Mouse (Mus musculus) layer of hippocampus, adult 2 months (tissue): ENCODE data around the gene Bloc1s4. TPM values are rescaled to one million over a fixed set of nuclear protein-coding genes. Genes with fewer than 3 reads are reported as not detected.

Experiments
- DNase-seq, 2 experiments: peaks; one replicate each; pipeline ENCODE4 v3.0.0; 2022; ENCODE audit warnings: low spot score in 2 of 2
- H3K27ac ChIP-seq: fragments of 200-600 bp; 2 replicates; pipeline ENCODE4 v1.8.1; 2022
- H3K4me3 ChIP-seq: fragments of 200-600 bp; 2 replicates; pipeline ENCODE4 v1.8.1; 2022; ENCODE audit warnings: mild to moderate bottlenecking
- CTCF ChIP-seq: fragments of 200-600 bp; conservative IDR thresholded peaks from 2 replicates; pipeline ENCODE4 v1.8.1; 2022; ENCODE audit warnings: antibody characterized with exemption, mild to moderate bottlenecking, moderate library complexity
- total RNA-seq, 2 experiments: library from RNA; stranded (reverse); gene quantifications; 2 replicates each; pipeline ENCODE4 v1.2.3; 2021

Bloc1s4 gene
- total RNA-seq, 2 experiments from 2014 or later = 22.4 to 26.0 TPM

- H3K27ac ChIP-seq = no peak overlapping the region
- no peak overlapping the region for H3K4me3 ChIP-seq
- no peak for DNase-seq
- TF ChIP-seq CTCF = no peak
Observed at GRCm38 (mm10) chr5:36720710-36721375, 27.6 kb downstream of the Bloc1s4 start.

- no peak for DNase-seq
- no peak overlapping the region for H3K4me3 ChIP-seq
- no peak overlapping the region for H3K27ac ChIP-seq
- TF ChIP-seq CTCF = no peak
Observed at GRCm38 (mm10) chr5:36720219-36720618, 28.2 kb downstream of the Bloc1s4 start.

DNA sequence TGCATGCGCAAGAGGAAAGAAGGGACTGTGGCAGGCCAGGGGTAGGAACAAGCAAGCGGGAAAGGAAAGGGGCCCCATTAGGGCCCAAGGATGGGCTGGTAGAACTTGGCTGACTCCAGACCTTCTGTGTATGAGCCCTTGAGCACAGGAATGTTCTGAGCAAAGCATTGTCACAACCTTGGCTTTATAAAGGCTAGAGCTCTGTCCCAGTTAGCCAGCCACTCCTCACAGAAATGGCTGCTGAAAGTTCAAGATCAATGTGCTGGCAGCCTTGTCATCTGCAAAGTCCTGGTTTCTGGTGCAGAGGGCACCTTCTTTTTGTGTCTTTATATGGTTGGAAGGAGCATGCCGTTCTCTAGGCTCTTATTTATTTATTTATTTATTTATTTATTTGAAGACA is 28.8 kb downstream of the Bloc1s4 start:
- H3K4me3 ChIP-seq = no peak overlapping the region
- no peak overlapping the region for H3K27ac ChIP-seq
- no peak for TF ChIP-seq CTCF
- DNase-seq = no peak

- Histone ChIP-seq H3K4me3 (no peak overlapping the region), H3K27ac (no peak overlapping the region)
- no peak for TF ChIP-seq CTCF
- DNase-seq = no peak
Observed at GRCm38 (mm10) chr5:36719135-36719534, 29.3 kb downstream of the Bloc1s4 start.

DNA sequence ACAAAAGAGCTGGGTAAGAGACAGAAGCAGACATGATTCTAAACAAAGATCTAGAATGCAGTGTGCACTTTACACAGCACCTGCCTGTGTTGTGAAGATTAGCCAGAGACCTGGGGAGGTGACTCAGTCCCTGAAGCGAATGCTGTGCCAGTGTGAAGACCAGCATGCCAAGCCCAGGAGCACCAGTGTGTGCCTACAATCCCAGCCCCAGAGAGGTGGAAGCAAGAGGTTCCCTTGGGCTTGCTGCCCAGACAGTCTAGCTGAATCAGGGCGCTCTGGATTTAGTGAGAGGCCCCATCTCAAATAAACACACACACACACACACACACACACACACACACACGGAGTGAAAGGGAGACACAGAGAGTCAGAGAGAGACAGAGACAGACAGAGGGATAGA is 30.6 kb downstream of the Bloc1s4 start:
- no peak for TF ChIP-seq CTCF
- H3K4me3 ChIP-seq = no peak overlapping the region
- no peak for DNase-seq
- no peak overlapping the region for H3K27ac ChIP-seq

DNA sequence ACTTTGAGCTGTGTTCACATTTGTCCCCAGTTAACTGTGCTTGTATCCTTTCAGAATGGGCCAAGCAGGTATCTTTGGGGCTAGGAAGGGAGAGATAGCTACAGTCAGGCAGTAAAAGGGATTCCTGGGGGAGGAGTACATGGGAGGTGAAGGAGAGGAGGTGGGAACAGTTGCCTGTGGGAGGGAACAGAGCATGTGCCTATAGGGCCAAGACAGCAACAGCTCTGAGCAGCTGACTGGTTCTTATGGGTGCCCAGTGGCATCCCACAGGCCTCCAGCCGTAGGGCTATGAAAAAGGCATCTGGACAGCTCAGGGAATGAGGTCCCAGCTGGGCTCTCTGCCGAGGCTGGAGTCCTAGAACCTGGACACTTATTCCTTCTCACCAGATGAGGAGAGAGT is 31.6 kb downstream of the Bloc1s4 start:
- TF ChIP-seq CTCF = no peak
- H3K27ac ChIP-seq = no peak overlapping the region
- no peak overlapping the region for H3K4me3 ChIP-seq
- DNase-seq = no peak

DNA sequence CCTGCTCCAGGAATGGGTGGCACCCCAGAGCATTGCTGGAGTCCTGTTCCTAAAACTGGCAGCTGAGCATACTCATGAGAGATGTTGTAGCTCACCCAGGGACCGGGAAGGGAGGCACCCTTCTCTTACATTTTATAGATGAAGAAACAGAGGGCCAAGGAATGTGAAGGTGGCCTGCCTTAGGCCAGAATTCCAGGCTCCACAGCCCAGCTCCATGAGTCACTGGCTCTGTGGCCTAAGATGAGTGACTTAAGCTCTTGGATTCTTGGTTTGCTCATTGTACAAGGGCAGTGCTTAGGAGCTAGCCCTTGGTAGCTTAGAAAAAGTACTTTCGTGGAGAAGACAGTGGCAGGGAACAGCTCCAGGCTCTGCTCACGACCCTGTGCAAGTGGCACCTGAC is 33.6 kb downstream of the Bloc1s4 start:
- H3K4me3 ChIP-seq = no peak overlapping the region
- no peak for DNase-seq
- no peak overlapping the region for H3K27ac ChIP-seq
- no peak for TF ChIP-seq CTCF

DNA sequence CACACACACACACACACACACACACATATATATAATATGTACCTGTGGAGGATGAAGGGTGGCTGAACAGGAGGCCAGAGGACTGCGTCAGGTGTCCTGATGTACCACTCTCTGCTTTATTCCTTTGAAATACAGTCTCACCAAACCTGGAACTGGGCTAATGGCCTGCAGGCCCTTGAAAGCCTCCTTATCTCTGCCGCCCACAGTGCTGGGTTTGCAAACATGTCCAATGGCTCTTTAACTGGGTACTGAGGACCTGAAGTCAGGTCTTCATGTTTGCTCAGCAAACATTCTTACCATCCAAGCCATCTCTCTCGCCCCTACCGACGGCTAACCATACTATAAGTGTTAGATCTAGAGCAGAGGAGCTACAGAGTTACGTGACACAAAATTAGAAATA is 34.8 kb downstream of the Bloc1s4 start:
- no peak overlapping the region for H3K27ac ChIP-seq
- TF ChIP-seq CTCF = no peak
- H3K4me3 ChIP-seq = no peak overlapping the region
- no peak for DNase-seq

GRCm38 (mm10) chr5:36712553-36713534 is 35.6 kb downstream of the Bloc1s4 start:
- Histone ChIP-seq H3K4me3 (peak overlapping the region; percentile 36), H3K27ac (peak overlapping the region; percentile 33; the same call in 1 of the 2 replicates)
- DNase-seq = peak in 1 of 2 experiments; percentile 41
- no peak for TF ChIP-seq CTCF

GRCm38 (mm10) chr5:36711863-36712262 is 36.6 kb downstream of the Bloc1s4 start:
- DNase-seq = no peak
- Histone ChIP-seq H3K27ac (0 out of 2 replicates have a peak overlapping the region, but pooled peaks have one; percentile 33), H3K4me3 (no peak overlapping the region)
- no peak for TF ChIP-seq CTCF

- Histone ChIP-seq H3K27ac (no peak overlapping the region), H3K4me3 (no peak overlapping the region)
- DNase-seq = no peak
- TF ChIP-seq CTCF = no peak
Observed at GRCm38 (mm10) chr5:36705792-36706191, 42.7 kb downstream of the Bloc1s4 start.

DNA sequence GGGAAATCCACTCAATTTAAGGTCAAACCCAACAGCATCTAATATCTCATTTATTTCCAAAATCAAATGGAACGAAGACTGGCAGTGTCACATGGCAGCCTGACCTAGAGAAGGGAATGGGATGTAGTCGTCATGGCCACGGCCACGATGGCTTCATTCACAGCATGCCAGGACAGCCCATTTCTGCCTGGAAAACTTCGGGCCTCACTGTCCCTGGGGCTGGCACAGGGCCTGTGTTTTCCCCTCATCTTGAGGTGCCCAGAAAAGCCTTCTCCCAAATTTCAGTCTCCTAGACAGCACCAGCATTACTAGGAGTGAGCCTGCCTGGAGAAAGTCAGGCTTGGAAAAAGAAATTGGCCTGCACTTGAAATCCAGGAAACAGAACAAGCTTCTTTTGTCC is 43.1 kb downstream of the Bloc1s4 start:
- H3K27ac ChIP-seq = no peak overlapping the region
- TF ChIP-seq CTCF = no peak
- no peak for DNase-seq
- no peak overlapping the region for H3K4me3 ChIP-seq

- Histone ChIP-seq H3K27ac (no peak overlapping the region), H3K4me3 (no peak overlapping the region)
- no peak for TF ChIP-seq CTCF
- DNase-seq = no peak
Observed at GRCm38 (mm10) chr5:36704684-36705083, 43.8 kb downstream of the Bloc1s4 start.
